Mouse (Mus musculus) embryonic facial prominence, embryonic 12.5 days (tissue): ENCODE data around the gene Nfya. TPM values are rescaled to one million over a fixed set of nuclear protein-coding genes. Genes with fewer than 3 reads are reported as not detected.

Experiments
- ATAC-seq: fragments of 200-750 bp; cut with Nextera tagmentation; 2 replicates; pipeline ENCODE4 v1.8.0; 2017; ENCODE audit not compliant: insufficient number of reproducible peaks, insufficient read depth, low FRiP score, low TSS enrichment
- H3K27ac ChIP-seq: fragments of 300-500 bp; sonication (generic); 2 replicates; pipeline ENCODE4 v1.5.1; 2016; ENCODE audit warnings: mild to moderate bottlenecking
- H3K27me3 ChIP-seq: fragments of 300-500 bp; sonication (generic); 2 replicates; pipeline ENCODE4 v1.6.1; 2016; ENCODE audit warnings: mild to moderate bottlenecking, moderate library complexity
- H3K36me3 ChIP-seq: fragments of 300-500 bp; sonication (generic); 2 replicates; pipeline ENCODE4 v1.6.1; 2016; ENCODE audit warnings: mild to moderate bottlenecking
- H3K4me1 ChIP-seq: fragments of 300-500 bp; sonication (generic); 2 replicates; pipeline ENCODE4 v1.6.1; 2016
- H3K4me2 ChIP-seq: fragments of 300-500 bp; sonication (generic); replicated peaks from 2 replicates; pipeline ENCODE4 v1.6.1; 2016; ENCODE audit warnings: mild to moderate bottlenecking, moderate library complexity
- H3K4me3 ChIP-seq: fragments of 300-500 bp; sonication (generic); 2 replicates; pipeline ENCODE4 v1.5.1; 2016; ENCODE audit warnings: mild to moderate bottlenecking
- H3K9ac ChIP-seq: fragments of 300-500 bp; sonication (generic); 2 replicates; pipeline ENCODE4 v1.6.1; 2016; ENCODE audit warnings: mild to moderate bottlenecking, moderate library complexity
- H3K9me3 ChIP-seq: fragments of 300-500 bp; sonication (generic); 2 replicates; pipeline ENCODE4 v1.6.1; 2016; ENCODE audit warnings: mild to moderate bottlenecking, moderate library complexity
- WGBS: fragments of 180-500 bp; shearing (Covaris S2); methylation state at CpG from one replicate; pipeline ENCODE4 v1.1.7; 2016; 5-methylcytosine and 5-hydroxymethylcytosine counted together
- polyA plus RNA-seq: library from polyadenylated mRNA; unstranded; fragments of >200 nt; fragmentation: Nextera tagmentation; extraction: Ambion mirVana; gene quantifications from 2 replicates; pipeline ENCODE4 v1.2.1, GENCODE M21; 2016

Nfya gene
- polyA plus RNA-seq, 1 experiment from 2014 or later, result 19.6 TPM

- WGBS, result under 1% methylated on average over 47 of the region's 47 CpGs
- no peaks in the 10 kb centered on the region for H3K27me3 ChIP-seq
- H3K36me3 ChIP-seq, result peaks cover 12% of the 10 kb centered on the region
- H3K4me3 ChIP-seq, result peak overlapping the region; percentile 79
- H3K4me2 ChIP-seq, result peak overlapping the region; percentile 76
- peak overlapping the region; percentile 100 for H3K27ac ChIP-seq
- H3K9ac ChIP-seq, result peak overlapping the region; percentile 93
- H3K9me3 ChIP-seq, result no peaks in the 10 kb centered on the region
- ATAC-seq, result peak; percentile 19; the same call in 1 of the 2 replicates
- peaks cover 15% of the 10 kb centered on the region for H3K4me1 ChIP-seq
Measured at GRCm38 (mm10) chr17:48408526-48409291, 997 bp downstream of the Nfya start.

GRCm38 (mm10) chr17:48407910-48408525, 1.7 kb downstream of the Nfya start:
- ATAC-seq, result no peak
- 10% methylated on average over 8 of the region's 8 CpGs for WGBS
- Histone ChIP-seq H3K27ac (peak overlapping the region; percentile 100), H3K4me2 (peak overlapping the region; percentile 76), H3K9me3 (no peaks in the 10 kb centered on the region), H3K4me1 (peaks cover 15% of the 10 kb centered on the region), H3K27me3 (no peaks in the 10 kb centered on the region), H3K9ac (peak overlapping the region; percentile 93), H3K4me3 (peak overlapping the region; percentile 79), H3K36me3 (peaks cover 9% of the 10 kb centered on the region)

- no peaks in the 10 kb centered on the region for H3K27me3 ChIP-seq
- no peak for ATAC-seq
- no peak overlapping the region for H3K4me3 ChIP-seq
- no peaks in the 10 kb centered on the region for H3K9me3 ChIP-seq
- peak overlapping the region; percentile 76 for H3K4me2 ChIP-seq
- WGBS, result 89% methylated on average over 4 of the region's 4 CpGs
- no peak overlapping the region for H3K27ac ChIP-seq
- peaks cover 6% of the 10 kb centered on the region; the same call in 1 of the 2 replicates for H3K36me3 ChIP-seq
- H3K4me1 ChIP-seq, result peaks cover 15% of the 10 kb centered on the region
- H3K9ac ChIP-seq, result no peak overlapping the region
Measured at GRCm38 (mm10) chr17:48407154-48407553, 2.6 kb downstream of the Nfya start.

- Histone ChIP-seq H3K9me3 (no peaks in the 10 kb centered on the region), H3K4me3 (no peak overlapping the region), H3K27me3 (no peaks in the 10 kb centered on the region), H3K4me1 (peaks cover 11% of the 10 kb centered on the region), H3K27ac (no peak overlapping the region), H3K36me3 (peaks cover 9% of the 10 kb centered on the region), H3K4me2 (no peak overlapping the region), H3K9ac (no peak overlapping the region)
- ATAC-seq, result no peak
- WGBS, result 75% methylated on average over 1 of the region's 1 CpGs
Measured at GRCm38 (mm10) chr17:48404706-48405105, 5.0 kb downstream of the Nfya start.

- no peak overlapping the region for H3K4me3 ChIP-seq
- peaks cover 18% of the 10 kb centered on the region for H3K36me3 ChIP-seq
- H3K4me1 ChIP-seq, result peaks cover 11% of the 10 kb centered on the region
- 93% methylated on average over 2 of the region's 2 CpGs for WGBS
- no peak for ATAC-seq
- no peak overlapping the region for H3K9ac ChIP-seq
- H3K4me2 ChIP-seq, result no peak overlapping the region
- no peak overlapping the region for H3K27ac ChIP-seq
- H3K27me3 ChIP-seq, result no peaks in the 10 kb centered on the region
- H3K9me3 ChIP-seq, result no peaks in the 10 kb centered on the region
Measured at GRCm38 (mm10) chr17:48403848-48404247, 5.9 kb downstream of the Nfya start.

GRCm38 (mm10) chr17:48402751-48403150, 7.0 kb downstream of the Nfya start:
- no peak overlapping the region for H3K27ac ChIP-seq
- peaks cover 9% of the 10 kb centered on the region for H3K4me1 ChIP-seq
- no peak overlapping the region for H3K4me2 ChIP-seq
- ATAC-seq, result no peak
- H3K36me3 ChIP-seq, result peaks cover 28% of the 10 kb centered on the region
- no peak overlapping the region for H3K4me3 ChIP-seq
- WGBS, result 91% methylated on average over 3 of the region's 3 CpGs
- no peaks in the 10 kb centered on the region for H3K27me3 ChIP-seq
- H3K9ac ChIP-seq, result no peak overlapping the region
- H3K9me3 ChIP-seq, result no peaks in the 10 kb centered on the region

- Histone ChIP-seq H3K4me2 (no peak overlapping the region), H3K9ac (no peak overlapping the region), H3K9me3 (no peaks in the 10 kb centered on the region), H3K4me1 (no peaks in the 10 kb centered on the region), H3K27ac (no peak overlapping the region), H3K4me3 (no peak overlapping the region), H3K36me3 (peaks cover 31% of the 10 kb centered on the region), H3K27me3 (no peaks in the 10 kb centered on the region)
- WGBS, result 87% methylated on average over 4 of the region's 4 CpGs
- ATAC-seq, result no peak
Measured at GRCm38 (mm10) chr17:48401710-48402109, 8.0 kb downstream of the Nfya start.

GRCm38 (mm10) chr17:48392616-48393015, 17.1 kb downstream of the Nfya start:
- Histone ChIP-seq H3K9ac (no peak overlapping the region), H3K4me1 (no peaks in the 10 kb centered on the region), H3K27ac (no peak overlapping the region), H3K4me3 (no peak overlapping the region), H3K4me2 (no peak overlapping the region), H3K9me3 (no peaks in the 10 kb centered on the region), H3K27me3 (no peaks in the 10 kb centered on the region), H3K36me3 (peaks cover 91% of the 10 kb centered on the region)
- 97% methylated on average over 3 of the region's 3 CpGs for WGBS
- ATAC-seq, result no peak

GRCm38 (mm10) chr17:48391446-48391845, 18.3 kb downstream of the Nfya start:
- Histone ChIP-seq H3K27ac (no peak overlapping the region), H3K36me3 (peaks cover 99% of the 10 kb centered on the region), H3K4me2 (no peak overlapping the region), H3K27me3 (no peaks in the 10 kb centered on the region), H3K4me1 (no peaks in the 10 kb centered on the region), H3K4me3 (no peak overlapping the region), H3K9me3 (no peaks in the 10 kb centered on the region), H3K9ac (no peak overlapping the region)
- ATAC-seq, result no peak
- WGBS, result 94% methylated on average over 5 of the region's 5 CpGs

GRCm38 (mm10) chr17:48389442-48389841, 20.3 kb downstream of the Nfya start:
- peaks cover 85% of the 10 kb centered on the region for H3K36me3 ChIP-seq
- WGBS, result 96% methylated on average over 5 of the region's 5 CpGs
- no peaks in the 10 kb centered on the region for H3K9me3 ChIP-seq

GRCm38 (mm10) chr17:48388666-48389065, 21.0 kb downstream of the Nfya start:
- no peaks in the 10 kb centered on the region for H3K27me3 ChIP-seq
- peaks cover 78% of the 10 kb centered on the region for H3K36me3 ChIP-seq
- 91% methylated on average over 2 of the region's 2 CpGs for WGBS
- no peak overlapping the region for H3K27ac ChIP-seq
- H3K4me2 ChIP-seq, result no peak overlapping the region
- H3K9ac ChIP-seq, result no peak overlapping the region
- ATAC-seq, result no peak
- H3K9me3 ChIP-seq, result no peaks in the 10 kb centered on the region
- H3K4me1 ChIP-seq, result no peaks in the 10 kb centered on the region
- no peak overlapping the region for H3K4me3 ChIP-seq

More at GRCm38 (mm10) chr17:48389442-48389841, 20.3 kb downstream of the Nfya start:
- Histone ChIP-seq H3K4me3 (no peak overlapping the region), H3K4me1 (no peaks in the 10 kb centered on the region), H3K27me3 (no peaks in the 10 kb centered on the region), H3K9ac (no peak overlapping the region), H3K4me2 (no peak overlapping the region), H3K27ac (no peak overlapping the region)
- no peak for ATAC-seq
